Mouse (Mus musculus): ENCODE data around the gene Batf3.

GRCm38 (mm10) chr1:191138436-191138835 lies 40.8 kb downstream of the Batf3 start:
- no peak for TF ChIP-seq CTCF (IDR thresholded peaks at IDR 0.05; ENCODE audit: insufficient read depth, low read depth, low read length)
- TF ChIP-seq POLR2A (IDR thresholded peaks at IDR 0.05; ENCODE audit: insufficient read depth, low read depth, low read length): no peak

All from olfactory bulb, adult 2 months (tissue).